Mouse (Mus musculus) hindbrain, embryonic 16.5 days (tissue): ENCODE measurements around the gene Hmgb1. TPM values are rescaled to one million over a fixed set of nuclear protein-coding genes. Genes with fewer than 3 reads are reported as not detected.

Experiments used
- ATAC-seq: fragments of 200-750 bp; cut with Nextera tagmentation; 2 replicates; pipeline ENCODE4 v1.8.0; 2017; ENCODE audit warnings: moderate TSS enrichment, moderate library complexity
- H3K27ac ChIP-seq: fragments of 300-500 bp; sonication (generic); 2 replicates; pipeline ENCODE4 v1.5.1; 2014; ENCODE audit warnings: low read depth, mild to moderate bottlenecking, control low read depth, low read length, moderate library complexity
- H3K27me3 ChIP-seq: fragments of 300-500 bp; sonication (generic); replicated peaks from 2 replicates; pipeline ENCODE4 v1.6.1; 2014; ENCODE audit warnings: low read length; ENCODE audit not compliant: control insufficient read depth, insufficient read depth
- H3K36me3 ChIP-seq: fragments of 300-500 bp; sonication (generic); 2 replicates; pipeline ENCODE4 v1.6.1; 2014; ENCODE audit warnings: mild to moderate bottlenecking, low read length, moderate library complexity, mixed read lengths; ENCODE audit not compliant: control insufficient read depth, insufficient read depth
- H3K4me1 ChIP-seq: fragments of 300-500 bp; sonication (generic); 2 replicates; pipeline ENCODE4 v1.6.1; 2014; ENCODE audit warnings: low read depth, low read length; ENCODE audit not compliant: control insufficient read depth, insufficient read depth
- H3K4me2 ChIP-seq: fragments of 300-500 bp; sonication (generic); 2 replicates; pipeline ENCODE4 v1.6.1; 2014; ENCODE audit warnings: mild to moderate bottlenecking, low read length, control low read depth, moderate library complexity
- H3K4me3 ChIP-seq: fragments of 300-500 bp; sonication (generic); 2 replicates; pipeline ENCODE4 v1.5.1; 2014; ENCODE audit warnings: mild to moderate bottlenecking, low read length, control low read depth, moderate library complexity
- H3K9ac ChIP-seq: fragments of 300-500 bp; sonication (generic); 2 replicates; pipeline ENCODE4 v1.6.1; 2014; ENCODE audit warnings: low read depth, mild to moderate bottlenecking, control low read depth, low read length, moderate library complexity
- H3K9me3 ChIP-seq: fragments of 300-500 bp; sonication (generic); 2 replicates; pipeline ENCODE4 v1.6.1; 2014; ENCODE audit warnings: mild to moderate bottlenecking, low read length, moderate library complexity; ENCODE audit not compliant: control insufficient read depth
- WGBS: fragments of 180-500 bp; shearing (Covaris S2); extraction: QIAGEN DNeasy Blood & Tissue Kit; methylation state at CpG from one replicate; pipeline ENCODE4 v1.1.7; 2014; 5-methylcytosine and 5-hydroxymethylcytosine counted together
- polyA plus RNA-seq: library from polyadenylated mRNA; unstranded; fragments of >200 nt; fragmentation: Nextera tagmentation; extraction: Ambion mirVana; gene quantifications from 2 replicates; pipeline ENCODE4 v1.2.1, GENCODE M21; 2015

Gene Hmgb1
- polyA plus RNA-seq, 1 experiment from 2014 or later: 634 TPM

GRCm38 (mm10) chr5:149123795-149124194 is 60.5 kb downstream of the Hmgb1 start:
- H3K36me3 ChIP-seq: no peaks in the 10 kb centered on the region

DNA sequence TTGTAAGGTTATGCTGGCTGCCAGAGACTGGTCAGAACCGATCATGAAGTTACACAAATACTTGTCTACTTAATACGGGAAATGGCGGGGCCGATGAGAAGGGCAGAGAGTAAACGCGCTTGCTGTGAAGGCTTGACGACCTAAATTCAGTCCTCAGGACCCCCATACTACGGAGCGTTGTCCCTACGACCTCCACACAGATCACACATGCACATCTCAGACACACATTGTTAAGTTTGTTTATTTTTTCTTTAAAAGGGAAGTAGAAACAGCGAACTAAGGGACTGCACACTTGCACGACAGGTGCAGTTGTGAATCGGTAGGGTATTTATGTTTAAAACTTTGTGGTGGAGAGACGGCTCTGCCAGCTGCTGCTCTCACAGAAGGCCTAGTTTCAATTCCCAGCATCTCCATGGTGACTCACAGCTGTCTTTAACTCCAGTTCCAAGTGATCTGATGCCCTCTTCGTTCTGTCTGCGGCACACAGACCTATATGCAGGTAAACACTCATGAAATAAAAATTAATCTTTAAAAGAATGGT is 64.9 kb downstream of the Hmgb1 start:
- ATAC-seq: no peak
- no peaks in the 10 kb centered on the region for H3K9me3 ChIP-seq
- 91% methylated on average over 16 of the region's 16 CpGs for WGBS

More at GRCm38 (mm10) chr5:149123795-149124194, 60.5 kb downstream of the Hmgb1 start:
- 94% methylated on average over 6 of the region's 6 CpGs for WGBS
- no peaks in the 10 kb centered on the region for H3K4me1 ChIP-seq
- no peak overlapping the region for H3K9ac ChIP-seq
- H3K27me3 ChIP-seq: no peaks in the 10 kb centered on the region
- H3K9me3 ChIP-seq: no peaks in the 10 kb centered on the region
- no peak for ATAC-seq
- no peak overlapping the region for H3K4me2 ChIP-seq
- H3K4me3 ChIP-seq: no peak overlapping the region
- H3K27ac ChIP-seq: no peak overlapping the region

GRCm38 (mm10) chr5:149117815-149118547 is 66.3 kb downstream of the Hmgb1 start:
- ATAC-seq: 0 out of 2 replicates have a peak, but pooled peaks have one; percentile 34
- Histone ChIP-seq H3K36me3 (no peaks in the 10 kb centered on the region), H3K4me3 (no peak overlapping the region), H3K4me1 (0 out of 2 replicates have a peak, but pooled peaks cover 2% of the 10 kb centered on the region), H3K27me3 (no peaks in the 10 kb centered on the region), H3K4me2 (no peak overlapping the region), H3K27ac (no peak overlapping the region), H3K9me3 (no peaks in the 10 kb centered on the region), H3K9ac (no peak overlapping the region)
- WGBS: 24% methylated on average over 7 of the region's 7 CpGs

More for the DNA sequence above, 64.9 kb downstream of the Hmgb1 start:
- H3K27ac ChIP-seq: no peak overlapping the region
- no peak overlapping the region for H3K4me3 ChIP-seq
- H3K4me2 ChIP-seq: no peak overlapping the region
- H3K36me3 ChIP-seq: no peaks in the 10 kb centered on the region
- 0 out of 2 replicates have a peak, but pooled peaks cover 2% of the 10 kb centered on the region for H3K4me1 ChIP-seq
- H3K9ac ChIP-seq: no peak overlapping the region
- no peaks in the 10 kb centered on the region for H3K27me3 ChIP-seq

GRCm38 (mm10) chr5:149114587-149114986 is 69.7 kb downstream of the Hmgb1 start:
- no peaks in the 10 kb centered on the region for H3K27me3 ChIP-seq
- 0 out of 2 replicates have a peak, but pooled peaks cover 2% of the 10 kb centered on the region for H3K4me1 ChIP-seq
- H3K27ac ChIP-seq: no peak overlapping the region
- H3K9ac ChIP-seq: no peak overlapping the region
- 67% methylated on average over 9 of the region's 9 CpGs for WGBS
- H3K9me3 ChIP-seq: no peaks in the 10 kb centered on the region
- H3K4me2 ChIP-seq: no peak overlapping the region
- ATAC-seq: no peak
- H3K36me3 ChIP-seq: no peaks in the 10 kb centered on the region
- H3K4me3 ChIP-seq: no peak overlapping the region

DNA sequence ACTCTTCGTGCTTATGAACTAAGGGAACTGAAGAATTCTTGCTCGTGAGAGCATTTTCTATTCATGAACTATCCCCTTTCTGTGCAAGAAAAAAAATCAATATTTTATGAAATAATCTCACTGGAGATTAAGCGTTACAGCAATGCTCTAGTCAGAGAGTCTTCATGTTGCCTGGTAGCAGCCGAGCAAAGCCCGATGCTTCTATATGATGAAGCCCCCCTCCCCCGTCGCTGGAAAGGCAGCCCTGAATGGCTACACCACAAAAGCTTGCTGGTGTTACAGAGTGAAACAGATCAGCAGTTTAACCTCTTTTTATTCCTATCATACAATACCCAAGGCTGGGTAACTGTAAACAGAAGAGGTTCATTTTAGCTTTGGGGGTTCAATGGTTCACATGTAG is 70.3 kb downstream of the Hmgb1 start:
- Histone ChIP-seq H3K4me3 (no peak overlapping the region), H3K36me3 (no peaks in the 10 kb centered on the region), H3K27ac (no peak overlapping the region), H3K4me1 (0 out of 2 replicates have a peak, but pooled peaks cover 2% of the 10 kb centered on the region), H3K9ac (no peak overlapping the region), H3K4me2 (no peak overlapping the region), H3K9me3 (no peaks in the 10 kb centered on the region), H3K27me3 (no peaks in the 10 kb centered on the region)
- ATAC-seq: no peak
- WGBS: 62% methylated on average over 7 of the region's 7 CpGs

DNA sequence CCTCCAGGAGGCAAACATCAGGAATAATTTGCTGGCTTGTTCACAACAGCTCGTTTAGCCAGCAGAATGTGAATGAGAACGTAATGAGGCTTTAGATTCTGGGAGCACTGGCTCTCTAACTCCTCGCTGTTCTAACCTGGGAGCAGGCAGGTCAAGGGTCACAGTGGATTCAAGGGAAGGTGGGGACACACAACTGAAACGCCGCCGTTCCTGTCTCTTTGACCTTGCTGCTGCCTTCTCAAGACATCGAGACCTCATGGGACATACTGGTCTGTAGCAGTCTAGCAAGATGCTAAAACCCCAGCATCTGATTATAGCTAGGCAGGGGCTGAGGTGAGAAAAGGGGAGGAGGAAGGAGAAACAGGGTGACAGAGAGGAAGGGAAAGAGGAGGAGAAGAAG is 70.8 kb downstream of the Hmgb1 start:
- ATAC-seq: no peak
- Histone ChIP-seq H3K4me2 (no peak overlapping the region), H3K36me3 (no peaks in the 10 kb centered on the region), H3K4me3 (no peak overlapping the region), H3K9me3 (no peaks in the 10 kb centered on the region), H3K27ac (no peak overlapping the region), H3K4me1 (0 out of 2 replicates have a peak, but pooled peaks cover 2% of the 10 kb centered on the region), H3K9ac (no peak overlapping the region), H3K27me3 (no peaks in the 10 kb centered on the region)
- 76% methylated on average over 7 of the region's 7 CpGs for WGBS

DNA sequence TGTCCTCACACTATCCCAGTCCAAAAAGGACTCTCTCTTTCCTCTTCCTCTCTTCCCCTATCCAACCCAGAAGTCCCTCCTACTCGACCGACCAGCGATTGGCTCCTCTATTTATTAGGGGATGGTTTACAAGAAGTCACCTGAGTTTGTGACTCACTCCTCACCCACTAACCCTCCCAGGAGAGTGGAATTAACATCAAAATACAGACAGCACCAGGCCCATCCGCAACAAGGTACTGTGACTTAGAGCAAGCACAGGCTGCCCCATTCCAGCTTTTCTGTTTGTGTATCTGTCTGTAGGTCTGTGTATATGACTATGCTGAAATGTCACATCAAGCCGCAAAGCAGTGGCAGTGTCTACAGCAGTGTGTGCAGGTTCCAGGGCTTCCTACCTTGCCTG is 71.7 kb downstream of the Hmgb1 start:
- Histone ChIP-seq H3K27ac (no peak overlapping the region), H3K4me3 (no peak overlapping the region), H3K9me3 (no peaks in the 10 kb centered on the region), H3K4me2 (no peak overlapping the region), H3K9ac (no peak overlapping the region), H3K27me3 (no peaks in the 10 kb centered on the region), H3K36me3 (no peaks in the 10 kb centered on the region), H3K4me1 (no peaks in the 10 kb centered on the region)
- 85% methylated on average over 5 of the region's 5 CpGs for WGBS
- ATAC-seq: no peak

DNA sequence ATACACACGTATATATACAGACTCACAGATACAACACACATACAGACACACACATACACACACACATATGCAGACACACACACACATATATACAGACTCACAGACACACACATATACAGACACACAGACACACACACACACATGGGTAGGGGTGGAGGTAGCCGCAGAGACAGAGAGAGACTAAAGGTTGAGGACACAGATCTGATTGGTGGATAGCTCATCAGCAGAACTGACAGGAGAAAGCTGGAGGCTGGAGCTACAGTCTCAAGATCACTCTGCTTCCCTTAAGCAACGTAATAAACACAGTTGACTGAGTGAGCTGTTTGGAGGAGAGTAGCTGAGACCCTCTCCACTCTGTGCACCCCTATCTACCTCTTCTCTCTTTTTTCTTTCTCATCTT is 75.1 kb downstream of the Hmgb1 start:
- Histone ChIP-seq H3K27me3 (no peaks in the 10 kb centered on the region), H3K4me1 (no peaks in the 10 kb centered on the region), H3K9ac (no peak overlapping the region), H3K4me3 (no peak overlapping the region), H3K9me3 (no peaks in the 10 kb centered on the region), H3K4me2 (no peak overlapping the region), H3K36me3 (no peaks in the 10 kb centered on the region), H3K27ac (no peak overlapping the region)
- WGBS: 81% methylated on average over 3 of the region's 3 CpGs
- ATAC-seq: no peak

DNA sequence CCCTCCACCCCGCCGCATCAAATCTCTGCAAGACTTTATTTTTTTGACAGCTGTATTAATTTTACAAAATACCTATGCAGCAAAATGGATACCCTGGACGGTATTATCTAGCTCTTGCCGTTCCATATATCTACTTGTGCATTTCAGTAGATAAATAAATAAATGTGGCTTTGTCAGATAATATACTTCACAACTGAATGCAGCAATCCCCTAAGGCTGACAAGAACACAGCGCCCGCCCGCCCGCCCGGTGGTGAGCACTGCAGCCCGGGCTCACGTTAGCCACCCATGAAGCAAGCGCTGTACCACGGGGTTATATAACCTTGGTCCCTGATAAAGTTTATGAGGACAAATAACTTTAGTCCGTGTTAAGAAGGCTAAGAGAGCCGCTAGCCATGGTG is 76.1 kb downstream of the Hmgb1 start:
- Histone ChIP-seq H3K4me2 (no peak overlapping the region), H3K36me3 (no peaks in the 10 kb centered on the region), H3K9ac (no peak overlapping the region), H3K9me3 (no peaks in the 10 kb centered on the region), H3K27me3 (no peaks in the 10 kb centered on the region), H3K4me1 (no peaks in the 10 kb centered on the region), H3K27ac (no peak overlapping the region), H3K4me3 (no peak overlapping the region)
- whole genome bisulfite sequencing: 83% methylated on average over 15 of the region's 15 CpGs
- no peak for ATAC-seq
